8 mouse cellular contexts compared by ENCODE assay signal in genomic region chr17:45747858-45748785, GRCm38 (mm10). TPM values are rescaled to one million over a fixed set of nuclear protein-coding genes. Genes with fewer than 3 reads are reported as not detected.
DNase-seq lines count a peak whose midpoint lies in the region; ATAC-seq and TF ChIP-seq lines count a peak whose summit lies in the region.

No protein-coding gene starts in this region.

- no peak overlapping the region for H3K27ac ChIP-seq in bone marrow, adult 2 months (ENCODE audit: control insufficient read depth, insufficient read depth, low read depth, low read length, poor library complexity)
- no peak overlapping the region for H3K27ac ChIP-seq in lung, postnatal 0 days (ENCODE audit: low read length)

- no peaks in the 10 kb centered on the region for H3K36me3 ChIP-seq in erythroblast, embryonic 14.5 days (ENCODE audit: control insufficient read depth)
- H3K36me3 ChIP-seq in lung, postnatal 0 days (ENCODE audit: insufficient read depth, low read length): no peaks in the 10 kb centered on the region

- H3K9ac ChIP-seq in lung, postnatal 0 days (replicated peaks; ENCODE audit: low read depth): no peak overlapping the region

- H3K4me1 ChIP-seq in bone marrow, adult 2 months (ENCODE audit: control insufficient read depth, insufficient read depth, low read length): peaks cover 9% of the 10 kb centered on the region
- H3K4me1 ChIP-seq in erythroblast, embryonic 14.5 days (ENCODE audit: control insufficient read depth): peaks cover 55% of the 10 kb centered on the region
- H3K4me1 ChIP-seq in lung, postnatal 0 days (ENCODE audit: insufficient read depth, low read depth, low read length): no peaks in the 10 kb centered on the region

- TF ChIP-seq POLR2A in bone marrow, adult 2 months (IDR thresholded peaks at IDR 0.05; ENCODE audit: borderline replicate concordance, control insufficient read depth, low read depth, low read length): no peak

- DNase-seq in right cerebral cortex, postnatal 10 days (ENCODE audit: low spot score in 2 of 2): peak; percentile 67 to 76
- DNase-seq in right cerebral cortex, postnatal 36 days (ENCODE audit: low spot score in 2 of 2): no peak
- peak; percentile 43 for DNase-seq in heart, postnatal 25 days (ENCODE audit: low spot score)
- DNase-seq in lung, postnatal 0 days (ENCODE audit: low spot score): peak; percentile 44
- no peak for DNase-seq in spleen, postnatal 36 days (ENCODE audit: low spot score in 2 of 2)
- DNase-seq in T-cell, adult 2 months (ENCODE audit: low spot score): no peak

- no peak overlapping the region for H3K4me3 ChIP-seq in bone marrow, adult 2 months (replicated peaks; ENCODE audit: control insufficient read depth, low read depth, low read length)
- peak overlapping the region; percentile 25 for H3K4me3 ChIP-seq in erythroblast, embryonic 14.5 days (replicated peaks)
- no peak overlapping the region for H3K4me3 ChIP-seq in lung, postnatal 0 days (ENCODE audit: low read depth, low read length)

- H3K27me3 ChIP-seq in erythroblast, embryonic 14.5 days (ENCODE audit: control insufficient read depth): no peaks in the 10 kb centered on the region; the same call in 1 of the 2 replicates
- no peaks in the 10 kb centered on the region for H3K27me3 ChIP-seq in lung, postnatal 0 days (replicated peaks; ENCODE audit: insufficient read depth, low read length)

- WGBS in bone marrow, adult 2 months: 66% methylated on average over 16 of the region's 16 CpGs
- WGBS in lung, postnatal 0 days: 52% methylated on average over 16 of the region's 16 CpGs

- peak; percentile 48; the same call in 1 of the 2 replicates for TF ChIP-seq CTCF in bone marrow, adult 2 months (IDR thresholded peaks at IDR 0.05; ENCODE audit: control insufficient read depth, insufficient read depth, low read length)
- TF ChIP-seq CTCF in lung, postnatal 0 days (IDR thresholded peaks at IDR 0.05): peak; percentile 84

- H3K9me3 ChIP-seq in erythroblast, embryonic 14.5 days (ENCODE audit: control insufficient read depth, low read length): no peaks in the 10 kb centered on the region
- H3K9me3 ChIP-seq in lung, postnatal 0 days (ENCODE audit: low read length): no peaks in the 10 kb centered on the region

- no peak for TF ChIP-seq EP300 in lung, postnatal 0 days (IDR thresholded peaks at IDR 0.05)

- 0 out of 2 replicates have a peak, but pooled peaks have one; percentile 34 for ATAC-seq in lung, postnatal 0 days

- H3K4me2 ChIP-seq in lung, postnatal 0 days (replicated peaks; ENCODE audit: low read depth, low read length): no peak overlapping the region

- intact Hi-C loops in heart, postnatal 25 days (cut with DNase I): loop anchor here (1.0 kb wide), 1 partner anchor 67 kb away; no protein-coding TSS in a partner anchor

RNA-seq across cellular contexts. Expression of gene 1600014C23Rik, which starts 14.5 kb away (rescaled TPM):
- polyA plus RNA-seq in bone marrow, adult 2 months (2011; ENCODE audit: insufficient read depth, insufficient read length, low replicate concordance, missing spikeins): not detected in 2 replicates
- not detected in 2 replicates for polyA plus RNA-seq in erythroblast, embryonic 14.5 days (2012)
- under 1 TPM; 0.55 to 0.75 TPM for total RNA-seq in heart, postnatal 25 days (2021)
- not detected in 2 replicates for polyA plus RNA-seq in lung, postnatal 0 days (2015; fragmentation: Nextera tagmentation; extraction: Ambion mirVana)

Comparison
In these comparisons a context has a peak if more than half of its experiments do, and no peak if none do; other contexts are left out.
1. DNase-seq: peak in right cerebral cortex, postnatal 10 days (2 of 2), heart, postnatal 25 days (single experiment) and lung, postnatal 0 days (single experiment); none in right cerebral cortex, postnatal 36 days (0 of 2), spleen, postnatal 36 days (0 of 2) and T-cell, adult 2 months (single experiment).